Mouse (Mus musculus): Measurements from ENCODE around the gene Ptprk.

DNA sequence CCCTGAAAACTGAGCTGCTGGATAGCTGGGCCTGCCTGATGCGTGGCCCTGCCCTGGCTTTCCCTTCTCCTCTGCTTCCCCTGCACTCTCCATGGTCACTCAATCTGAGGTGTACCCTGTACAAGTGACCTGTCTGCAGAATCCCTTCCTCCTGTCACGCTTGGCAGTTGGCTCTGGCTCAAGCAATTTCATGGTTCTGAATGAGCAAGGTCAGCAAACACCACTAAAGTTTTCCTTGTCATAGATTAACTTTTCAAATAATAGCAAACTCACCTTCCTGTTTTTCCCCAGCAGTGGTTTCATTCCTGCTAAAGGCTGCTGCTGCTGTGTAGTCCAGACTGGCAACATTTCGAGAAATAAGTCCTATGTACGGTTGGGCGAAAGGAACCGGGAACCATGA, 30.6 kb downstream of the Ptprk start:
- TF ChIP-seq POLR2A (IDR thresholded peaks at IDR 0.05; ENCODE audit: insufficient read length, low read depth) = no peak
- no peak for TF ChIP-seq USF1 (IDR thresholded peaks at IDR 0.05; ENCODE audit: low read depth)
- no peak for TF ChIP-seq TCF12 (IDR thresholded peaks at IDR 0.05; ENCODE audit: insufficient read depth, poor library complexity, severe bottlenecking)
- no peak for TF ChIP-seq MAX (IDR thresholded peaks at IDR 0.05; ENCODE audit: low read depth)
- no peak for TF ChIP-seq MYOD1 (IDR thresholded peaks at IDR 0.05; ENCODE audit: control insufficient read depth in 1 of 3, insufficient read length in 2 of 3, low read depth in 2 of 3)
- no peak for TF ChIP-seq POLR2AphosphoS2 (IDR thresholded peaks at IDR 0.05; ENCODE audit: insufficient read length, low read depth)
- TF ChIP-seq MYOG (IDR thresholded peaks at IDR 0.05; ENCODE audit: control insufficient read depth in 1 of 3, insufficient read depth in 1 of 3, insufficient read length in 2 of 3, low read depth in 2 of 3) = no peak
- no peak for TF ChIP-seq CEBPB (IDR thresholded peaks at IDR 0.05; ENCODE audit: insufficient read depth, poor library complexity, severe bottlenecking)
- no peak for TF ChIP-seq E2F4 (IDR thresholded peaks at IDR 0.05; ENCODE audit: insufficient read depth)
- TF ChIP-seq REST (IDR thresholded peaks at IDR 0.05; ENCODE audit: insufficient read depth, insufficient read length) = no peak
- TF ChIP-seq SRF (IDR thresholded peaks at IDR 0.05; ENCODE audit: control insufficient read depth, insufficient read length, low read depth) = no peak

Data from myocyte (in vitro differentiated cells).